Mouse (Mus musculus) heart, postnatal 0 days (tissue): Measurements from ENCODE around the gene Arnt2.

ENCODE experiments used
- CTCF ChIP-seq: IDR thresholded peaks from 2 replicates; pipeline ENCODE4 v1.5.1; 2016; ENCODE audit warnings: antibody characterized with exemption, control low read depth, low read depth
- EP300 ChIP-seq: IDR thresholded peaks from 2 replicates; pipeline ENCODE4 v1.6.1; 2016; ENCODE audit warnings: antibody characterized with exemption, low read depth

- no peak for TF ChIP-seq CTCF
- no peak for TF ChIP-seq EP300
Observed at GRCm38 (mm10) chr7:84420581-84421290, 10.8 kb upstream of the Arnt2 start.
